Mouse (Mus musculus) limb, embryonic 11.5 days (tissue): ENCODE data around the gene Ralgds. TPM values are rescaled to one million over a fixed set of nuclear protein-coding genes. Genes with fewer than 3 reads are reported as not detected.
"Not testable (repeated sequence)": the region's sequence is repeated elsewhere in the genome, so short reads cannot be mapped to it uniquely, and the experiment has no call there.

Experiments used
- ATAC-seq: fragments of 200-750 bp; cut with Nextera tagmentation; 2 replicates; pipeline ENCODE4 v1.8.0; 2017; ENCODE audit warnings: low read depth; ENCODE audit not compliant: insufficient number of reproducible peaks, low FRiP score, low TSS enrichment
- DNase-seq: peaks from one replicate; pipeline ENCODE4 v3.0.0-alpha.2; 2015; ENCODE audit warnings: low spot score
- H3K27ac ChIP-seq: fragments of 300-500 bp; sonication (generic); replicated peaks from 2 replicates; pipeline ENCODE4 v1.5.1; 2014; ENCODE audit warnings: low read depth, mild to moderate bottlenecking, low read length
- H3K27me3 ChIP-seq: fragments of 300-500 bp; sonication (generic); 2 replicates; pipeline ENCODE4 v1.6.1; 2014; ENCODE audit warnings: mild to moderate bottlenecking, low read length, mixed read lengths; ENCODE audit not compliant: control insufficient read depth, insufficient read depth
- H3K36me3 ChIP-seq: fragments of 300-500 bp; sonication (generic); 2 replicates; pipeline ENCODE4 v1.6.1; 2014; ENCODE audit warnings: mild to moderate bottlenecking, low read length, moderate library complexity, mixed read lengths; ENCODE audit not compliant: control insufficient read depth, insufficient read depth
- H3K4me1 ChIP-seq: fragments of 300-500 bp; sonication (generic); 2 replicates; pipeline ENCODE4 v1.6.1; 2014; ENCODE audit warnings: low read length, mixed read lengths; ENCODE audit not compliant: control insufficient read depth, insufficient read depth
- H3K4me2 ChIP-seq: fragments of 300-500 bp; sonication (generic); 2 replicates; pipeline ENCODE4 v1.6.1; 2014; ENCODE audit warnings: low read depth, mild to moderate bottlenecking, moderate library complexity; ENCODE audit not compliant: severe bottlenecking
- H3K4me3 ChIP-seq: fragments of 300-500 bp; sonication (generic); 2 replicates; pipeline ENCODE4 v1.5.1; 2014; ENCODE audit warnings: low read depth, low read length
- H3K9ac ChIP-seq: fragments of 300-500 bp; sonication (generic); 2 replicates; pipeline ENCODE4 v1.6.1; 2014; ENCODE audit warnings: mild to moderate bottlenecking, low read length
- H3K9me3 ChIP-seq: fragments of 300-500 bp; sonication (generic); 2 replicates; pipeline ENCODE4 v1.6.1; 2016; ENCODE audit warnings: low read length; ENCODE audit not compliant: control insufficient read depth
- WGBS: fragments of 180-500 bp; shearing (Covaris S2); extraction: QIAGEN DNeasy Blood & Tissue Kit; methylation state at CpG from one replicate; pipeline ENCODE4 v1.1.7; 2014; 5-methylcytosine and 5-hydroxymethylcytosine counted together
- polyA plus RNA-seq: library from polyadenylated mRNA; unstranded; fragments of >200 nt; fragmentation: Nextera tagmentation; extraction: Ambion mirVana; gene quantifications from 2 replicates; pipeline ENCODE4 v1.2.1, GENCODE M21; 2014

Gene Ralgds
- polyA plus RNA-seq, 1 experiment from 2014 or later, result 37.3 TPM

DNA sequence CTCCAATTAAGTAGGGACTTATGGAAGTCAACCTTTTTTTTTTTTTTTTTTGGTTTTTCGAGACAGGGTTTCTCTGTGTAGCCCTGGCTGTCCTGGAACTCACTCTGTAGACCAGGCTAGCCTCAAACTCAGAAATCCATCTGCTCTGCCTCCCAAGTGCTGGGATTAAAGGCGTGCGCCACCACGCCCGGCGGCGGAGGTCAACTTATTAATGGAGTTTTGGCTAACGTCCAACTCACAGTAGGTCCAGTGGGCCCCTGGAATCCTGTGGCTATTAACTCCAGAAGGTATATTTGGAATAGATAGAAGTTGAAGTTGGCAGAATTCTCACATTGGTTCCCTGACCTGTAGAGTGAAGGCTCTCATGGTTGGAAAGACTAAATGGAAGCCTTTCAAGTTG lies 40.9 kb upstream of the Ralgds start:
- WGBS, result 90% methylated on average over 8 of the region's 8 CpGs
- not testable (repeated sequence) for H3K27me3 ChIP-seq, H3K9me3 ChIP-seq, H3K27ac ChIP-seq, DNase-seq, ATAC-seq, H3K4me2 ChIP-seq, H3K4me1 ChIP-seq, H3K9ac ChIP-seq, H3K4me3 ChIP-seq
- H3K36me3 ChIP-seq, result peaks cover 12% of the 10 kb centered on the region

- H3K9me3 ChIP-seq, H3K4me2 ChIP-seq, ATAC-seq, DNase-seq, H3K36me3 ChIP-seq, H3K9ac ChIP-seq, H3K27me3 ChIP-seq, H3K27ac ChIP-seq, H3K4me3 ChIP-seq, H3K4me1 ChIP-seq: not testable (repeated sequence)
- 91% methylated on average over 5 of the region's 5 CpGs for WGBS
Measured at GRCm38 (mm10) chr2:28477993-28478392, 34.9 kb upstream of the Ralgds start.

- H3K4me2 ChIP-seq, result no peak overlapping the region
- no peak overlapping the region for H3K9ac ChIP-seq
- no peaks in the 10 kb centered on the region for H3K4me1 ChIP-seq
- H3K4me3 ChIP-seq, result no peak overlapping the region
- DNase-seq, result no peak
- 79% methylated on average over 20 of the region's 20 CpGs for WGBS
- no peaks in the 10 kb centered on the region for H3K27me3 ChIP-seq
- no peaks in the 10 kb centered on the region for H3K36me3 ChIP-seq
- H3K27ac ChIP-seq, result no peak overlapping the region
- ATAC-seq, result no peak
- no peaks in the 10 kb centered on the region for H3K9me3 ChIP-seq
Measured at GRCm38 (mm10) chr2:28479208-28480204, 33.4 kb upstream of the Ralgds start.

DNA sequence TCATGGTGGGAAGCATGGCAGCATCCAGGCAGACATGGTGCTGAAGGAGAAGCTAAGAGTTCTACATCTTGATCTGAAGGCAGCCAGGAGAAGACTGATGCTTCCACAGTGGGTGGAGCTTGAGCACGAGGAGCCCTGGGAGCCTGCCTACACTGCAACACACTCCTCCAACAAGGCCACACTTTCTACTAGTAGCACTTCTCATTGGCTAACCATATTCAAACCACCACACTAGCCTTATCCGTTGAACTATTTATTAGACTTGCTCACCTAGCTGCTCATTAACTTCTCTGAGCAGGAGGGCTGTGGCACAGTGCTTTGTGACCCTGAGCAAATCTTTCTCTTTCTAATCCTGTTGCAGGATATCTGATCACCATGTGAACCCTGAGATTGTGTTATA lies 29.1 kb upstream of the Ralgds start:
- Histone ChIP-seq H3K27me3 (no peaks in the 10 kb centered on the region), H3K27ac (no peak overlapping the region), H3K4me1 (no peaks in the 10 kb centered on the region), H3K36me3 (no peaks in the 10 kb centered on the region), H3K9ac (no peak overlapping the region), H3K4me2 (no peak overlapping the region), H3K9me3 (no peaks in the 10 kb centered on the region), H3K4me3 (no peak overlapping the region)
- DNase-seq (no peak), ATAC-seq (no peak)
- WGBS, result 78% methylated on average over 2 of the region's 2 CpGs

- Histone ChIP-seq H3K27me3 (no peaks in the 10 kb centered on the region), H3K27ac (no peak overlapping the region), H3K36me3 (no peaks in the 10 kb centered on the region), H3K4me1 (no peaks in the 10 kb centered on the region), H3K4me2 (no peak overlapping the region), H3K9ac (no peak overlapping the region), H3K9me3 (no peaks in the 10 kb centered on the region), H3K4me3 (no peak overlapping the region)
- DNase-seq, result no peak
- 86% methylated on average over 2 of the region's 2 CpGs for WGBS
- no peak for ATAC-seq
Measured at GRCm38 (mm10) chr2:28494521-28494920, 18.4 kb upstream of the Ralgds start.

- WGBS, result 87% methylated on average over 14 of the region's 14 CpGs
- DNase-seq, result no peak
Measured at GRCm38 (mm10) chr2:28495207-28495756, 17.6 kb upstream of the Ralgds start.

GRCm38 (mm10) chr2:28495801-28496595 lies 16.9 kb upstream of the Ralgds start:
- DNase-seq (no peak), ATAC-seq (no peak)
- WGBS, result 85% methylated on average over 16 of the region's 16 CpGs
- no peak overlapping the region for H3K4me3 ChIP-seq
- H3K9ac ChIP-seq, result no peak overlapping the region
- H3K4me1 ChIP-seq, result no peaks in the 10 kb centered on the region
- H3K36me3 ChIP-seq, result no peaks in the 10 kb centered on the region
- H3K27ac ChIP-seq, result no peak overlapping the region
- H3K4me2 ChIP-seq, result no peak overlapping the region
- H3K27me3 ChIP-seq, result no peaks in the 10 kb centered on the region
- H3K9me3 ChIP-seq, result no peaks in the 10 kb centered on the region

More at GRCm38 (mm10) chr2:28495207-28495756, 17.6 kb upstream of the Ralgds start:
- Histone ChIP-seq H3K9ac (no peak overlapping the region), H3K9me3 (no peaks in the 10 kb centered on the region), H3K36me3 (no peaks in the 10 kb centered on the region), H3K4me1 (no peaks in the 10 kb centered on the region), H3K27ac (no peak overlapping the region), H3K4me2 (no peak overlapping the region), H3K4me3 (no peak overlapping the region), H3K27me3 (no peaks in the 10 kb centered on the region)
- ATAC-seq, result no peak

GRCm38 (mm10) chr2:28496671-28497070 lies 16.3 kb upstream of the Ralgds start, which contains the start of gene Gbgt1:
TSS of gene Gbgt1 (plus strand) at chr2:28496891.
- Histone ChIP-seq H3K36me3 (no peaks in the 10 kb centered on the region), H3K4me1 (no peaks in the 10 kb centered on the region), H3K27me3 (no peaks in the 10 kb centered on the region), H3K9me3 (no peaks in the 10 kb centered on the region), H3K4me2 (no peak within 1 kb of the TSS), H3K9ac (no peak within 1 kb of the TSS), H3K27ac (no peak within 1 kb of the TSS), H3K4me3 (no peak within 1 kb of the TSS)
- DNase-seq (no peak), ATAC-seq (no peak)
- 81% methylated on average over 5 of the region's 5 CpGs for WGBS
